Mouse (Mus musculus) spleen, adult 10 weeks (tissue): Measurements from ENCODE around the gene Tlk1. TPM values are rescaled to one million over a fixed set of nuclear protein-coding genes. Genes with fewer than 3 reads are reported as not detected.

Experiments used
- polyA plus RNA-seq: library from polyadenylated mRNA; stranded (reverse); fragments of 350-450 nt; fragmentation: Illumina TruSeq; extraction: RNeasy Lipid Tissue Mini Kit (QIAGEN cat#74804); gene quantifications from one replicate; pipeline ENCODE4 v1.2.3, GENCODE M21; 2015; ENCODE audit warnings: low replicate concordance; ENCODE audit not compliant: insufficient read depth

Gene Tlk1
- 99.5 TPM for polyA plus RNA-seq

DNA sequence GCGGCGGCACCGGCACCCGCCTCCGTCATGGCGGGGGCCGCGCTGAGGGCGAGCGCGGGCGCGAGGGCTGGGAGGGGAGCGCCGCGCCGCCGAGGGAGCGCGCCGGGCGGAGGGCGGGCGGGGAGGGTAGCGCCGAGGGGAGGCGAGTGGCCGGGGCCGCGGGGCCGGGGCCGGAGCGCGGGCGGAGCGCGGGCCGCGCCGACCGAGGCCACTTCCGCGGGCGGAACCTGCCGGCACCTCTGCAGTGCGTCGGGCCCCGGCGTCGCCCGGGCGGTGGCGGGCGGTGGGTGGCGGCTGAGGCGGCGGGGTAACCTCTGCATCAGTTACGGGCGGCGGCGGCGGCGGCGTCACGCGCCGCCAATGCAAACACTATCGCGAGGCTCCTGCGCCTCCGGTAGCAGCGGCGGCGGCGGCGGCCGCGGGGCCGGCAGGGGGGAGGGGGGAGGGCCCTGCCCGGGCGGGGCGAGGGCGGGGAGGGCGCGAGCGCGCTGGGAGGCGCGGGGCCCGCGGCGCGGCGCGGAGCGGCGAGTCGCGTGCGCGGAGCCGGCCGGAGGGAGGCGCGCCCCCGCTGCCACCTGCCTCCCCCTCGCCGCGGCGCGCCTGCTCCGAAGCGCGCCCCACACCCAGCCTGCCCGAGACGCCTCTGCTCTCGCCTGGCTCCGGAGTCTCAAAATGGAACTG is at the start of gene Tlk1:
TSS of gene Tlk1 (minus strand) at position 358 of the 681 bp plus-strand sequence.

Other genes with a start within 250 kb of the Tlk1 start
- gene Gorasp2, start 164.2 kb downstream of the Tlk1 start, polyA plus RNA-seq, result 80.0 TPM
- not detected for gene Gm26558, start 163.6 kb downstream of the Tlk1 start, polyA plus RNA-seq
- 25.1 TPM for gene Dcaf17, start 229.6 kb upstream of the Tlk1 start, polyA plus RNA-seq
- 20.1 TPM for gene Mettl8, start 229.9 kb upstream of the Tlk1 start, polyA plus RNA-seq